Mouse (Mus musculus): ENCODE results near the gene Tm4sf5.
"Not testable (repeated sequence)": the region's sequence is repeated elsewhere in the genome, so short reads cannot be mapped to it uniquely, and the experiment has no call there.

Tm4sf5 gene

DNA sequence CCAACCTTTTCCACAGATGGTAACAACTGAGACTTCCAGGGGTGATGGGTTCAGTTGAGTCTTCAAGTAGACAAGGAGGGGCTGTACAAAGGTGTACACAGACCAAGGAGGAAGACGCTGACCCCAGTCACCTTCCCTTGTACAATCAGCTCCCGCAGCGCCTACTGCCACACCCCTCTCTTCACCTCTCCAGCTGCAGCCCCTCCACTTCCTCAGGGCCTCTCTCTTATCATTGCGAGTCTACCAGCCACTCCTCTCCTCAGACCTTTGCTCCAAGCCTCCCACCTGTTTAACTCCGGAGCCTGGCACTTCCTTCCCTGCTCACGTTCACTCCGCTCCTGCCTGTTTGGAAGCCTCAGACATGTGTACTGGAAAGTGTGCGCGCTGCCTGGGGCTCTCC lies at the start of gene Tm4sf5:
TSS of gene Tm4sf5 (plus strand) at position 275 of the 400 bp plus-strand sequence.
- no peak for DNase-seq (ENCODE audit: low read depth, low spot score)

GRCm38 (mm10) chr11:70458688-70459600 lies 46.1 kb upstream of the Tm4sf5 start, which contains the start of gene Zmynd15:
Gene Zmynd15 (plus strand): TSS chr11:70459433.
- DNase-seq (ENCODE audit: low read depth, low spot score): no peak

GRCm38 (mm10) chr11:70459601-70460101 lies 45.4 kb upstream of the Tm4sf5 start, which contains the start of gene Cxcl16:
Gene Cxcl16 (minus strand): TSS chr11:70459984.
- DNase-seq (ENCODE audit: low read depth, low spot score): no peak

- no peak for DNase-seq (ENCODE audit: low read depth, low spot score)
Measured at GRCm38 (mm10) chr11:70463970-70464369, 41.1 kb upstream of the Tm4sf5 start.

- DNase-seq (ENCODE audit: low read depth, low spot score): no peak
Measured at GRCm38 (mm10) chr11:70465211-70465610, 39.8 kb upstream of the Tm4sf5 start.

DNA sequence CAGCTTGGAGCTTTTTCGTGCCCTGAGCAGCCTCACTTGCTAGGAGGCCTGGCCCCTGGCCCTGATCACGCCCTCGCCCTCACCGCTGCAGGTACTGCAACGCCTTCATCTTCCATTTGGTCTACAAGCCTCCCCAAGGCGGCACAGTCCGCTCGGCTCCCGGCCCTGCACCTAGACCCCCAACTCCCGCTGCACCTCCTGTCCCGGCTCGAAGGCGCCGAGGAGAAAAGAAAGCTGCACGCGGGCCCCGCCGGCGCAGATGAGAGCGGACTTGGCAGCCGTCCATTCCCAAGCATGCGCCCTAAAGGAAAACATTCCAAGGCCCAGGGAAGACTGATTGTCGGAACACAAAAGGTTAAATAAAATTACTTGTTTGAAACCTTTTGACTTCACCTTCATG lies 39.2 kb upstream of the Tm4sf5 start:
- DNase-seq (ENCODE audit: low read depth, low spot score): no peak

DNA sequence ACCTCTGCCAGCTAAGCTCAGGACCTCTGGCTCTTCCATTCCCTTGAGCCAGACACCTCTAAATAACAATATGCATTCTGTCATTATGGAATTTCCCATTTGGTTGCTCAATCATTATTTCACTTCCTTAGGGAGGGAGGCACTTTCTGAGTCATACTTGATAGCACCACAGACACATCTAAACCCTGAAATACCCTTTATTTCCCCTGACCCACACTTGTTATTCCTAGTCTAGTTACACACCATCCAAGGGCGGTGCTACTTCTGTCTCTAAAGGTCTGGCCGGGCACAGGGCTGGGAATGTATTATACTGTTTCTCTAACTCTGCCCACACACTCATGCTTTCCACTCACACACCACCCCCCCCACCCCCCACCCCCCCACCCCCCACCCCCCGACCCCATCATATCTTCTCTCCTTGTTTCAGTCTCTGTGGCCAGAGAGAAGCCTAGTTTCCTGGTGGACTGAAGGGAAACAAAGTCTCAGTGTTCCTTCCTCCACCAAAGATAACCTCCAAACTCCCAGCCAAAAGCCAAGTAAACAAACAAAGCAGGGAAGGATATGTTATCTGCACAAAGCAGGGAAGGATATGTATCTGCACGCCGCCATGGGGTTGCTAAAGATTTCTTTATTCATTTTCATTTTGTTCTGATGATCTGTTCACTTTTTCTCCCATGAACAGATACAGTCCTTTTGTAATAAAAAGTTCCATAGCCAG lies 37.0 kb upstream of the Tm4sf5 start:
- no peak for DNase-seq (ENCODE audit: low read depth, low spot score)

DNA sequence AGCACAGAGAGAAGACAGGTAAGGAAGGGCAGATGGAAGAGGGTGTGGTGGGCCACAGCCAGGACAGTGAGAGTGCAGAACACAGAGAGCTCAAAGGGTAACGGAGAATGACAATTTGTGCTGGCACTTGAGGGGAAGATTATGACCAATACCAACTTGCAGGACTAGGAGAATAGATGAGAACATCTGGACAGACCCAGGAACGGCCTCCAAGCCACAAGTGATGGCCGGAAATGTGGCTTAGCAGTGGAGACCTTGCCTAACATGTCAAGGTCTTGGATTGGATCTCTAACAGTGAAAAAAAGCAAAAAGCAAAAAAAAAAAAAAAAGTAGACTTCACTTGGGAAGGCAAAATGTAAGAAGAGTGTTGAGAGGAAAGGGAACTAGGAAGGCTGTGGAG lies 35.3 kb upstream of the Tm4sf5 start:
- DNase-seq (ENCODE audit: low read depth, low spot score): no peak

GRCm38 (mm10) chr11:70472716-70473115 lies 32.3 kb upstream of the Tm4sf5 start:
- DNase-seq (ENCODE audit: low read depth, low spot score): no peak

GRCm38 (mm10) chr11:70473291-70473690 lies 31.8 kb upstream of the Tm4sf5 start:
- DNase-seq (ENCODE audit: low read depth, low spot score): not testable (repeated sequence)

GRCm38 (mm10) chr11:70474872-70475534 lies 30.0 kb upstream of the Tm4sf5 start:
- DNase-seq (ENCODE audit: low read depth, low spot score): no peak

DNA sequence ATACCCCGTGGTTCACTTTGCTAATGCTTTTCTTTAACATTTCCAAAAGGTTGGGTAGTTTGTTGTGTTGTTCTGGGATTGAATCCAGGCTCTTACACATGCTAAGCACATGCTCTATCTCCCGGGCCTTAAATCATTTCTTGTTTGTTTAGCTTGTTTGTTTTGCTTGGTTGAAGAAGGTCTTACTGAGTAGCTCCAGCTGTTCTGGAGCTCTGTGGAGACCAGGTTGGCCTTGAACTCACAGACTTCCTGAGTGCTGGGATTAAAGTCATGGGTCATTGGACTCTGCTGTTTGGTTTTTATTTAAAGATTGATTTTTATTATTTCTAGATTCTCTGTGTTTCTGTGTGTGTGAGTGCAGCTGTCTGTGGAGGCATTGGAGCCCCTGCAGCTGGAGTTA lies 19.5 kb upstream of the Tm4sf5 start:
- DNase-seq (ENCODE audit: low read depth, low spot score): no peak

- no peak for DNase-seq (ENCODE audit: low read depth, low spot score)
Measured at GRCm38 (mm10) chr11:70487816-70488215, 17.2 kb upstream of the Tm4sf5 start.

- no peak for DNase-seq (ENCODE audit: low read depth, low spot score)
Measured at GRCm38 (mm10) chr11:70489138-70489537, 15.9 kb upstream of the Tm4sf5 start.

DNA sequence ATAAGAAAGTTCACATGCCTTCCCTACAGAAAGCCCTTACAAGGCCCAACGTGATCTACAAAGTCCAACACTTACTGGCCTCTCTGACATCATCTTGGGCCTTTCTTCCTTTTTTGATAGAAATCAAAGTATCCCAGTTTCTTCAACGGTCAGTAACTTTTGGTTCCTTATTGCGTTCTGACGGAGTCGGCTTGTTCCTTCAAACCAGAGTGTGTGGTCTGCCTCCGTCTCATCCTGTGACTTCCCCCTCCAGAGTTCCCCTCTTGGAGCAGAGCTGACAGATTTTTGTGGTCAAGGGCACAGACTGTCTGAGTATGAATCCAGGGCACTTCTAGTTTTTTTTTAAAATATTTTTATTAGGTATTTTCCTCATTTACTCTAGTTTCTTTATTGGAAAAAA lies 15.4 kb upstream of the Tm4sf5 start:
- no peak for DNase-seq (ENCODE audit: low read depth, low spot score)

GRCm38 (mm10) chr11:70499566-70500475 lies 5.2 kb upstream of the Tm4sf5 start:
- no peak for DNase-seq (ENCODE audit: low read depth, low spot score)

DNA sequence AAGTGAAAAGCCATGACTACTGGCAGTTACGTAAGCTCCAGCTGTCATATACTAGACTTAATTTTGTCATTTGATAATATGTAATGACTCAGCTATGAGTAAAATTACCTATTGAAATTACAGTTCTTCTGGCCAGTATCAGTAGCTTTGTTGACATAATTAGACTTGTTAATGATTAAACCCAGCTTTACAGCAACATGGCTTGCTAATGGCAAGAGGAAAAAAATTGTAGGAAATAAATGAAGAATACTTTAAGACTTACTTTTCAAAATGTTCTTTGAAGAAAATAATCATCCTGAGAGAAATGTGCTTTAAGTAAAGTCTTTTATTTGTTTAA lies 4.6 kb upstream of the Tm4sf5 start:
- no peak for DNase-seq (ENCODE audit: low read depth, low spot score)

DNA sequence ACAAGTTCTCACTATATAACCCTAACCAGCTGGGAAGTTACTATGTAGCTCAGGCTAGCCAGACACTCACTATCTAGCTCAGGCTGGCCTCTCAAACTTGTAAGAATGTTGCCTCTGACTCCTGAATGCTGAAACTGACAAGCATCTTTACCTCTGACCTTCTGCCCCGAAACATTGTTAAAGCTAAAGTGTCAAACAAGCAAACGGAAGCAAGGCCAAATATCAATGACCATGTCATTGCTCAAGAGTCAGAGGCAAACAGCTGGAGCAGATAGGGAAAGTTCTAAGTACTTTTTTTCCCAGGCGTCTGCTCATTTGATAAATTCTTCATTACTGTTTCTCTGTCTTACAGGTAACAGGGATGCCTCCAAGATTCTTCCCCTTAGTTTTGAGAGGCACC lies 3.0 kb upstream of the Tm4sf5 start:
- no peak for DNase-seq (ENCODE audit: low read depth, low spot score)

DNA sequence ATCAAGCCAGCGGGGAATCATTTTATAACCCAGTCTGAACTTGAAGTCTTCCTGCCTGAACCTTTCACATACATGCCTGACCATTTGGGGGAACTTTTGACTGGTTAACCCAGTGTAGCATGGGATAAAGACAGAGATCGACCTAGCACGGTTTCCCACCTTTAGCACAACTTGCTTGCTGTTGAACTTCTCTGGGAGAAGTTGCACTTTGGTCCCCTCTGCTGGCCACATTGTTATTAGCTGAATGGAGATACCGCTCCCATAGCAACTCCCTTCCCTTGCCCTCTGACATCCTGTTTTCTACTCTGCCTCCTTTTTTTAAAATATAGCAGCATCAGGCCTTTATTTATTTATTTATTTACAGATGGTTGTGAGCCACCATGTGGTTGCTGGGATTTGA lies 1.3 kb downstream of the Tm4sf5 start:
- peak; percentile 61 for DNase-seq (ENCODE audit: low read depth, low spot score)

DNA sequence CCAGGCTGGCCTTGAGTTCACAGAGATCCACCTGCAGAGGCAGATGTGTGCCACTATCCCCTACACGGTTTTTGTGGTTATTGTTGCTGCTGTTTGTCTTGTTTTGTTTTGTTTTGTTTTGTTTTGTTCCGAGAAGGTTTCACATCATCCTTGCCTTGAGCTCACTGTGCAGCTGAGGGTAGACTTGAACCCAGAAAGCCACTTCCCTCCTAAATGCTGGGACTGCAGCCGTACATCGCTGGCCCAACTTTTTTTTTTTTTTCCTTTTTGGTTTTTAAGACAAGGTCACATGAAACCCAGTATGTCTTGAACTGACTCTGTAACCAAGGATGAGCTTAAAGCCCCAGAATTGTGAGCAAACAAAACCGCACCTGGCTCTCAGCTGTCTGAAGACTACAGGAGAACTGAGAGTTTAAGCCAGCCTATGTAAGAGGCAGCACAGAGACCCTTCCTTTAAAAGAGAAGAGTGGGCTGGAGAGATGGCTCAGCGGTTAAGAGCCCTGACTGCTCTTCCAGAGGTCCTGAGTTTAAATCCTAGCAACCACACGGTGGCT lies 2.0 kb downstream of the Tm4sf5 start:
- no peak for DNase-seq (ENCODE audit: low read depth, low spot score)
